Mouse (Mus musculus) myocyte (in vitro differentiated cells): Measurements from ENCODE around the gene Slc15a4. TPM values are rescaled to one million over a fixed set of nuclear protein-coding genes. Genes with fewer than 3 reads are reported as not detected.

Source experiments
- H3K27me3 ChIP-seq: one replicate; pipeline ENCODE4 v1.6.1; 2011; ENCODE audit not compliant: control insufficient read depth, insufficient read depth, insufficient read length
- H3K36me3 ChIP-seq: one replicate; pipeline ENCODE4 v1.6.1; 2011; ENCODE audit not compliant: control insufficient read depth, insufficient read depth
- H3K4me2 ChIP-seq: one replicate; pipeline ENCODE4 v1.6.1; 2011; ENCODE audit warnings: low read depth, control low read depth
- H3K4me3 ChIP-seq: one replicate; pipeline ENCODE4 v1.5.1; 2011; ENCODE audit warnings: mild to moderate bottlenecking, control low read depth, moderate library complexity
- H3K79me2 ChIP-seq: one replicate; pipeline ENCODE4 v1.6.1; 2011; ENCODE audit not compliant: control insufficient read depth, insufficient read depth
- H3ac ChIP-seq: one replicate; pipeline ENCODE4 v1.6.1; 2011; ENCODE audit not compliant: control insufficient read depth, insufficient read length
- CEBPB ChIP-seq: IDR thresholded peaks from 2 replicates; pipeline ENCODE4 v1.6.1; 2011; ENCODE audit warnings: mild to moderate bottlenecking, moderate library complexity; ENCODE audit not compliant: poor library complexity, insufficient read depth, severe bottlenecking
- E2F4 ChIP-seq: IDR thresholded peaks from one replicate; pipeline ENCODE4 v1.6.1; 2011; ENCODE audit warnings: mild to moderate bottlenecking, control low read depth, moderate library complexity; ENCODE audit not compliant: insufficient read depth
- MAX ChIP-seq: IDR thresholded peaks from one replicate; pipeline ENCODE4 v1.6.1; 2011; ENCODE audit warnings: low read depth, mild to moderate bottlenecking, control low read depth
- MYOD1 ChIP-seq, 3 experiments: IDR thresholded peaks; one replicate each; pipeline ENCODE4 v1.6.1; 2011; ENCODE audit warnings: control low read depth in 2 of 3, low read depth in 2 of 3, mild to moderate bottlenecking in 2 of 3, moderate library complexity in 1 of 3; ENCODE audit not compliant: insufficient read length in 2 of 3, control insufficient read depth in 1 of 3
- MYOG ChIP-seq, 3 experiments: IDR thresholded peaks; one replicate each; pipeline ENCODE4 v1.6.1; 2011; ENCODE audit warnings: control low read depth in 2 of 3, low read depth in 2 of 3, mild to moderate bottlenecking in 2 of 3; ENCODE audit not compliant: insufficient read length in 2 of 3, control insufficient read depth in 1 of 3, insufficient read depth in 1 of 3
- POLR2A ChIP-seq: IDR thresholded peaks from one replicate; pipeline ENCODE4 v1.6.1; 2011; ENCODE audit warnings: low read depth, mild to moderate bottlenecking, control low read depth, moderate library complexity; ENCODE audit not compliant: insufficient read length
- POLR2AphosphoS2 ChIP-seq: IDR thresholded peaks from one replicate; pipeline ENCODE4 v1.6.1; 2011; ENCODE audit warnings: low read depth, control low read depth; ENCODE audit not compliant: insufficient read length
- REST ChIP-seq: IDR thresholded peaks from one replicate; pipeline ENCODE4 v1.6.1; 2011; ENCODE audit warnings: mild to moderate bottlenecking, control low read depth, moderate library complexity; ENCODE audit not compliant: insufficient read depth, insufficient read length
- SRF ChIP-seq: IDR thresholded peaks from one replicate; pipeline ENCODE4 v1.6.1; 2011; ENCODE audit warnings: low read depth; ENCODE audit not compliant: control insufficient read depth, insufficient read length
- TCF12 ChIP-seq: IDR thresholded peaks from one replicate; pipeline ENCODE4 v1.6.1; 2011; ENCODE audit warnings: mild to moderate bottlenecking, control low read depth; ENCODE audit not compliant: poor library complexity, insufficient read depth, severe bottlenecking
- TCF3 ChIP-seq: IDR thresholded peaks from one replicate; pipeline ENCODE4 v1.6.1; 2011; ENCODE audit warnings: low read depth, control low read depth; ENCODE audit not compliant: insufficient read length
- USF1 ChIP-seq: IDR thresholded peaks from one replicate; pipeline ENCODE4 v1.6.1; 2011; ENCODE audit warnings: low read depth, mild to moderate bottlenecking, control low read depth, moderate library complexity
- polyA plus RNA-seq: library from polyadenylated mRNA; unstranded; fragments of >200 nt; fragmentation: generic; extraction: Trizol; gene quantifications from one replicate; pipeline ENCODE4 v1.2.1, GENCODE M21; 2012; ENCODE audit warnings: missing spikeins

The Slc15a4 gene
- polyA plus RNA-seq, 1 experiment = 69.6 TPM

DNA sequence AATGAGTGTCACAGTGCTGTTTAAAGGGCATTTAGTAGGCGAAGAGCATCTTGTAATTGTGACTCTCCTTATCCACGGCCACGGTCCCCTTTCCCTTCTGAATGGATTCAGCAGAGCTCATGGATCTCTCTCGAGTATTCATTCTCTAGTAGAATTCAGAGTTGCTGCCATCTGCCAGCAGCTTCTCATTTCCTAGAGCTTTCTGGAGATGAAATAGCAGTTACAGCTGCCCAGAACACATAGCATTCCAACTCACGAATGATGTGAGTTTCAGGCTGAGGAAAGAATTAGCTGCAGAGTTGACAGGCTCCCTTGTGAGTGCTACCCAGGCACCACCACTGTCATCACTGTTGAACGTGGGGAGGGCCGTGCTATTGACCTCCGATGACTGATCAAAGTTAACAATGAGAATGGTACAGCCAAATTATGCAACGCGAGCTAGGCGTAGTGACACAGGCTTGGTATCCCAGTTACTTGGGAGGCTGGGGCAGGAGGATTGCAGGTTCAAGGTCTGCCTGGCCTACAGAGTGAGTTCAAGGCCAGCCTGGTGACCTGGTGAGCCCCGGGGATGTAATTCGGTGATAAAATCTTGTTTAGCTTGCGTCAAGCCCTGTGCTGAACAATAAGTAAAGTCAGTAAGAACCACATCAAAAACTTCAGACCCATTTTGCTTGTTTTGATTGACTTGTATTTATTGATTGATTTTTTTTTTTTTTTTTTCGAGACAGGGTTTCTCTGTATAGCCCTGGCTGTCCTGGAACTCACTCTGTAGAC is 8.7 kb upstream of the Slc15a4 start:
- Histone ChIP-seq H3K27me3 (no peaks in the 10 kb centered on the region), H3K79me2 (no peaks in the 10 kb centered on the region), H3ac (no peak overlapping the region), H3K4me2 (no peak overlapping the region), H3K36me3 (no peaks in the 10 kb centered on the region), H3K4me3 (no peak overlapping the region)
- no peak for TF ChIP-seq MYOG (IDR thresholded peaks at IDR 0.05; ENCODE audit: control insufficient read depth in 1 of 3, insufficient read depth in 1 of 3, insufficient read length in 2 of 3, low read depth in 2 of 3)
- TF ChIP-seq TCF12 = no peak
- no peak for TF ChIP-seq SRF
- no peak for TF ChIP-seq TCF3
- no peak for TF ChIP-seq REST
- TF ChIP-seq CEBPB = no peak
- TF ChIP-seq POLR2AphosphoS2 = no peak
- no peak for TF ChIP-seq MYOD1 (IDR thresholded peaks at IDR 0.05; ENCODE audit: control insufficient read depth in 1 of 3, insufficient read length in 2 of 3, low read depth in 2 of 3)
- no peak for TF ChIP-seq MAX
- no peak for TF ChIP-seq POLR2A
- no peak for TF ChIP-seq E2F4
- no peak for TF ChIP-seq USF1

DNA sequence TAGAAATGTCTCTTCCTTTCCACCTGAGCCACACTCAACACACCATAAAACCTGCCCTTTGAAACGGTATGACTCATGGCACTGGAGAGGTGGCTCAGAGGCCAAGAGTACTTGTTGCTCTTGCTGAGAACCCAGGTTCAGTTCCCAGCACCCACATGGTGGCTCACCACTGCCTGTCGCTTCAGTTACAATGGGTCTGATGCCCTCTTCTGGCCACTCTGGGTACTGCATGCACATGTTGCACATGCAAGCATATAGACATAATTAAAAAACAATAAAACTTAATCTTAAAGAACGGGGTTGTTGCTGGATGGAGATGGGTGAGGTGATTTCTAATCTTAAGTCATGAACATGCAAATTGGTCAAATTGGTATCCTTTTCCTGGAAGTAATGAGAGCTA is 7.7 kb upstream of the Slc15a4 start:
- Histone ChIP-seq H3K27me3 (no peaks in the 10 kb centered on the region), H3K4me3 (no peak overlapping the region), H3K79me2 (no peaks in the 10 kb centered on the region), H3ac (no peak overlapping the region), H3K36me3 (no peaks in the 10 kb centered on the region), H3K4me2 (no peak overlapping the region)
- TF ChIP-seq E2F4 (no peak), REST (no peak), TCF3 (no peak), MYOG (IDR thresholded peaks at IDR 0.05; ENCODE audit: control insufficient read depth in 1 of 3, insufficient read depth in 1 of 3, insufficient read length in 2 of 3, low read depth in 2 of 3) (no peak), USF1 (no peak), MAX (no peak), MYOD1 (IDR thresholded peaks at IDR 0.05; ENCODE audit: control insufficient read depth in 1 of 3, insufficient read length in 2 of 3, low read depth in 2 of 3) (no peak), POLR2AphosphoS2 (no peak), SRF (no peak)

DNA sequence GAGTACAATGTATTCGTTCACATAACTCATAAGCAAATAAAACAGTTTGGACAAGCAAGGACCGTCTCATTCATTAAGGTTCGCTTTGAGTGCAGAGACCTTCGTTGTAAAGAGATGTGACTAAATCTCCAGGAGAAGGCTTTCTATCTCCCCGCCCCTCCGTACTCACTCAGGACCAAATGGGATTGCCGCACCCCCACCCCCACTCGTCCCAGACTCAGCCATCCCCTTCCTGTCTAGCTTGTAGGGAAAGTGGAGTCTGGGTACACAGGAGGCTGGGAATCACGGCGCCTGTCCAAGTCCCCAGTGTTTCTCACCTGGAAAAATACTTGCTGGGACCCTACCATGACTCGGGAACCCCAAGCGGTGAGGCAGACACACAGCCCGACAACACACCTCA is 6.9 kb upstream of the Slc15a4 start:
- no peaks in the 10 kb centered on the region for H3K27me3 ChIP-seq
- H3ac ChIP-seq = no peak overlapping the region
- no peak overlapping the region for H3K4me2 ChIP-seq
- TF ChIP-seq POLR2A (no peak), REST (no peak), TCF3 (no peak), E2F4 (no peak)
- H3K36me3 ChIP-seq = no peaks in the 10 kb centered on the region
- H3K4me3 ChIP-seq = no peak overlapping the region
- H3K79me2 ChIP-seq = no peaks in the 10 kb centered on the region

DNA sequence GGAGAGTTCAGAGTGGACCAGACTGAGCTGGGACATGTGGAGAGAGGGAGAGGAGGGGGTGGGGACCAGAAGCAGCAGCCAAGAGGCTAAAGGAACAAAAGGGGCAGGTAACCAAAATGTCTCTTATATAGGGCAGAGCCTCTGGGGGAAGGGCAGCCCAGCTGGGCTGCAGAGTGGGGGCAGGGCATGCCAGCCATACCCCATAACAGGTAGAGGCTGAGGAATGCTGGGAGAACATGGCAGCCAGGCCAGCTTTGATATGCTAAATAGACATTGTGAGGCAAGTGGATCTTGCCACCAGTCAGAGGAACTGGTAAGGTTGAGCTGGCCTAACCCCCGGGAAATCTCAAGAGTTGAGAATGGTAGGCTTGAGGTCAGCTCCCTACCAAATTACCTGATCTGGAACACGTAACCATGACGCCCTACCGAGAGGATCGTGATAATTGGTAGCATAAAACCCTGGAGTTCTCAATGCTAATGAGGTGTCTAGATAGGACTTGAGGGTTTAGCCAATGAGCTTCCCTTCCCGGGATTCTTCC is 6.4 kb upstream of the Slc15a4 start:
- H3K36me3 ChIP-seq = no peaks in the 10 kb centered on the region
- no peaks in the 10 kb centered on the region for H3K27me3 ChIP-seq
- TF ChIP-seq TCF12 (no peak), REST (no peak), MAX (no peak), POLR2AphosphoS2 (no peak), MYOG (IDR thresholded peaks at IDR 0.05; ENCODE audit: control insufficient read depth in 1 of 3, insufficient read depth in 1 of 3, insufficient read length in 2 of 3, low read depth in 2 of 3) (no peak), MYOD1 (IDR thresholded peaks at IDR 0.05; ENCODE audit: control insufficient read depth in 1 of 3, insufficient read length in 2 of 3, low read depth in 2 of 3) (no peak), SRF (no peak), TCF3 (no peak), E2F4 (no peak), CEBPB (no peak)
- H3K79me2 ChIP-seq = no peaks in the 10 kb centered on the region
- no peak overlapping the region for H3K4me3 ChIP-seq
- H3ac ChIP-seq = no peak overlapping the region
- no peak overlapping the region for H3K4me2 ChIP-seq

DNA sequence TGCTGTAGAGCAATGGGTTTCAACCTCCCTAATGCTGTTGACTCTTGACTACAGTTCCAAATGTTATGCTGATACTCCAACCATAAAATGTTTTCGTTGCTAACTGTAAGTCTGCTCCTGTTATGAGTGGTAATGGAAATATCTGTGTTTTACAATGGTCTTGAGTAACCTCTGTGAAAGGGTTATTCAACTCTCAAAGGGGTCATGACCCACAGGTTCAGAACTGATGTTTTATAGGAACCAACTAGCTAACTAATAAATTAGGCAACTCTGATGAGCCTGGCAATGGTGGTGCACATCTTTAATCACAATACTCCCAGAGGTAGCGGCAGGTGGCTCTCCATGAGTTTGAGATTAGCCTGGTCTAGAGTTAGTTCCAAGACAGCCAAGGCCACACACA is 5.5 kb upstream of the Slc15a4 start:
- no peaks in the 10 kb centered on the region for H3K27me3 ChIP-seq
- H3K79me2 ChIP-seq = no peaks in the 10 kb centered on the region
- no peak overlapping the region for H3K4me2 ChIP-seq
- no peak overlapping the region for H3K4me3 ChIP-seq
- no peak overlapping the region for H3ac ChIP-seq
- TF ChIP-seq POLR2A (no peak), CEBPB (no peak), TCF3 (no peak), REST (no peak), TCF12 (no peak), USF1 (no peak), MYOD1 (IDR thresholded peaks at IDR 0.05; ENCODE audit: control insufficient read depth in 1 of 3, insufficient read length in 2 of 3, low read depth in 2 of 3) (no peak), MAX (no peak), SRF (no peak), E2F4 (no peak), MYOG (IDR thresholded peaks at IDR 0.05; ENCODE audit: control insufficient read depth in 1 of 3, insufficient read depth in 1 of 3, insufficient read length in 2 of 3, low read depth in 2 of 3) (no peak), POLR2AphosphoS2 (no peak)
- H3K36me3 ChIP-seq = no peaks in the 10 kb centered on the region
